Mouse (Mus musculus): ENCODE results near the gene Gm8127. TPM values are rescaled to one million over a fixed set of nuclear protein-coding genes. Genes with fewer than 3 reads are reported as not detected.
"Not testable (repeated sequence)": the region's sequence is repeated elsewhere in the genome, so short reads cannot be mapped to it uniquely, and the experiment has no call there.

Gm8127 gene
- not detected in 2 replicates for polyA plus RNA-seq (2014; fragmentation: Nextera tagmentation; extraction: Ambion mirVana)

- H3K36me3 ChIP-seq (ENCODE audit: control insufficient read depth, insufficient read depth, low read length); H3K9me3 ChIP-seq (ENCODE audit: control insufficient read depth, low read length); H3K27ac ChIP-seq (ENCODE audit: low read depth, low read length); H3K9ac ChIP-seq (ENCODE audit: low read length); ATAC-seq (ENCODE audit: insufficient read depth, low FRiP score, low TSS enrichment); H3K4me2 ChIP-seq (ENCODE audit: low read depth); DNase-seq (ENCODE audit: low spot score); H3K27me3 ChIP-seq (ENCODE audit: control insufficient read depth, insufficient read depth, low read length); H3K4me1 ChIP-seq (ENCODE audit: control insufficient read depth, insufficient read depth, low read length); H3K4me3 ChIP-seq (ENCODE audit: low read depth, low read length): not testable (repeated sequence)
- WGBS = 83% methylated on average over 3 of the region's 3 CpGs
These were observed at the start of gene Gm8127 for GRCm38 (mm10) chr14:43293503-43293902. TSS of gene Gm8127 (minus strand) at chr14:43293832.

DNA sequence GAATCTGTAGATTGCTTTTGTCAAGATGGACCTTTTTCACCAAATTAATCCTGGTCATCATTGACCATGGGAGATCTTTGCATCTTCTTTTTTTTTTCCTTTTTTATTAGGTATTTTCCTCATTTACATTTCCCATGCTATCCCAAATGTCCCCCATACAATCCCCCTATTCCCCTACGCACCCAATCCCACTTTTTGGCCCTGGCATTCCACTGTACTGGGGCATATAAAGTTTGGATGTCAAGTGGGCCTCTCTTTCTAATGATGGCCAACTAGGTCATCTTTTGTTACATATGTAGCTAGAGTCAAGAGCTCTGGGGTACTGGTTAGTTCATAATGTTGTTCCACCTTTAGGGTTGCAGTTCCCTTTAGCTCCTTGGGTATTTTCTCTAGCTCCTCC is 44.0 kb upstream of the Gm8127 start:
- not testable (repeated sequence) for H3K36me3 ChIP-seq (ENCODE audit: control insufficient read depth, insufficient read depth, low read length); H3K9ac ChIP-seq (ENCODE audit: low read length); H3K4me1 ChIP-seq (ENCODE audit: control insufficient read depth, insufficient read depth, low read length); DNase-seq (ENCODE audit: low spot score); H3K4me3 ChIP-seq (ENCODE audit: low read depth, low read length); H3K27ac ChIP-seq (ENCODE audit: low read depth, low read length); ATAC-seq (ENCODE audit: insufficient read depth, low FRiP score, low TSS enrichment); H3K27me3 ChIP-seq (ENCODE audit: control insufficient read depth, insufficient read depth, low read length); H3K9me3 ChIP-seq (ENCODE audit: control insufficient read depth, low read length); H3K4me2 ChIP-seq (ENCODE audit: low read depth)
- 81% methylated on average over 1 of the region's 1 CpGs for WGBS

DNA sequence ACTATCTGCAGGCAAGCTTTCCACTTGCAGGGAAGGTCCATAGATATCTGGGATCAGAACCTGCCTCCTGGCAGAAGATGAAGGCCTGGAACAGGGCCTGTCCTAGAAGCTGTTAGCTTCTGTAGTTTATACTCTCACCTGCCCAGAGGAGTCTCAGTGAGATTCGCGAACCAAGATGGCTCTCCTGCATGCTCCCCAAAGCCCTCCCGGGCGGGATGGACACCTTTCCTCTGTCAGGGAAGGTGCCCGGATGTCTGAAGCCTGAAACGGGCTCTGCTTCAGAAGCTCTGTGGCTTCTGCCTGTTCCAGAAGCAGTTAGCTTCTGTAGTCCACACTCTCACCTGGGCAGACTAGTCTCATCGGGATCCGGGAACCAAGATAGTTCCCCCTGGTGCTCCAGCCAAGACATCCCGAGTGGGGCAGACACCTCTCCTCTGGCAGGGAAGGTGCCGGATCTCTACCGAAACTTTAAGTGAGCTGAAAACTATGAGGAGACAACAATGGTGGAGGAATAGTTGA is 37.8 kb upstream of the Gm8127 start:
- not testable (repeated sequence) for DNase-seq (ENCODE audit: low spot score); H3K4me2 ChIP-seq (ENCODE audit: low read depth); H3K9ac ChIP-seq (ENCODE audit: low read length); H3K4me1 ChIP-seq (ENCODE audit: control insufficient read depth, insufficient read depth, low read length); H3K36me3 ChIP-seq (ENCODE audit: control insufficient read depth, insufficient read depth, low read length); H3K27me3 ChIP-seq (ENCODE audit: control insufficient read depth, insufficient read depth, low read length); ATAC-seq (ENCODE audit: insufficient read depth, low FRiP score, low TSS enrichment); H3K9me3 ChIP-seq (ENCODE audit: control insufficient read depth, low read length); H3K27ac ChIP-seq (ENCODE audit: low read depth, low read length); H3K4me3 ChIP-seq (ENCODE audit: low read depth, low read length)
- 90% methylated on average over 9 of the region's 11 CpGs for WGBS

DNA sequence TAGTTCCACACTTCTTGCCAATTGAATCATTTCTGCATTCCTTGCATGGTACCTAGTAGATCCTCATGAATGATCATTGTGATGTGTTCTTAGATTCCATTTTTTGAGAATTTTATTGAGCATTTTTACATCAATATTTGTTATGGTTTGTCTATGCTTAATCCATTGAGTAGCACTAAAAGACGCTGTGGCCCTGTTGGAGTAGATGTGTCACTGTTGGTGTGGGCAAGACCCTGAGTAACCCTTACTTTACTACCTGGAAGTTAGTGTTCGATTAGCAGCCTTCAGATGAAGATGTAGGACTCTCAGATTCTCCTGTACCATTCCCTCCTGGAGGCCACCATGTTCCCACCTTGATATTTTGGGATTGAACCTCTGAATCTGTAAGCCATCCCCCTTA is 35.0 kb upstream of the Gm8127 start:
- not testable (repeated sequence) for H3K27me3 ChIP-seq (ENCODE audit: control insufficient read depth, insufficient read depth, low read length); H3K36me3 ChIP-seq (ENCODE audit: control insufficient read depth, insufficient read depth, low read length); H3K4me2 ChIP-seq (ENCODE audit: low read depth); H3K9me3 ChIP-seq (ENCODE audit: control insufficient read depth, low read length); H3K4me3 ChIP-seq (ENCODE audit: low read depth, low read length); H3K4me1 ChIP-seq (ENCODE audit: control insufficient read depth, insufficient read depth, low read length); H3K27ac ChIP-seq (ENCODE audit: low read depth, low read length); ATAC-seq (ENCODE audit: insufficient read depth, low FRiP score, low TSS enrichment); H3K9ac ChIP-seq (ENCODE audit: low read length); DNase-seq (ENCODE audit: low spot score)
- 83% methylated on average over 1 of the region's 2 CpGs for WGBS

- not testable (repeated sequence) for DNase-seq (ENCODE audit: low spot score)
These were observed 25.9 kb upstream of the Gm8127 start for GRCm38 (mm10) chr14:43319516-43319915.

GRCm38 (mm10) chr14:43278681-43279080 is 15.0 kb downstream of the Gm8127 start:
- ATAC-seq (ENCODE audit: insufficient read depth, low FRiP score, low TSS enrichment); H3K4me3 ChIP-seq (ENCODE audit: low read depth, low read length); DNase-seq (ENCODE audit: low spot score); H3K36me3 ChIP-seq (ENCODE audit: control insufficient read depth, insufficient read depth, low read length); H3K27me3 ChIP-seq (ENCODE audit: control insufficient read depth, insufficient read depth, low read length); H3K9ac ChIP-seq (ENCODE audit: low read length); H3K9me3 ChIP-seq (ENCODE audit: control insufficient read depth, low read length); H3K27ac ChIP-seq (ENCODE audit: low read depth, low read length); H3K4me1 ChIP-seq (ENCODE audit: control insufficient read depth, insufficient read depth, low read length); H3K4me2 ChIP-seq (ENCODE audit: low read depth): not testable (repeated sequence)
- WGBS = 95% methylated on average over 3 of the region's 3 CpGs

More at GRCm38 (mm10) chr14:43319516-43319915, 25.9 kb upstream of the Gm8127 start:
- not testable (repeated sequence) for ATAC-seq (ENCODE audit: insufficient read depth, low FRiP score, low TSS enrichment); H3K4me1 ChIP-seq (ENCODE audit: control insufficient read depth, insufficient read depth, low read length); H3K36me3 ChIP-seq (ENCODE audit: control insufficient read depth, insufficient read depth, low read length); H3K27ac ChIP-seq (ENCODE audit: low read depth, low read length); H3K27me3 ChIP-seq (ENCODE audit: control insufficient read depth, insufficient read depth, low read length); H3K9ac ChIP-seq (ENCODE audit: low read length); H3K4me3 ChIP-seq (ENCODE audit: low read depth, low read length); H3K9me3 ChIP-seq (ENCODE audit: control insufficient read depth, low read length); H3K4me2 ChIP-seq (ENCODE audit: low read depth)

DNA sequence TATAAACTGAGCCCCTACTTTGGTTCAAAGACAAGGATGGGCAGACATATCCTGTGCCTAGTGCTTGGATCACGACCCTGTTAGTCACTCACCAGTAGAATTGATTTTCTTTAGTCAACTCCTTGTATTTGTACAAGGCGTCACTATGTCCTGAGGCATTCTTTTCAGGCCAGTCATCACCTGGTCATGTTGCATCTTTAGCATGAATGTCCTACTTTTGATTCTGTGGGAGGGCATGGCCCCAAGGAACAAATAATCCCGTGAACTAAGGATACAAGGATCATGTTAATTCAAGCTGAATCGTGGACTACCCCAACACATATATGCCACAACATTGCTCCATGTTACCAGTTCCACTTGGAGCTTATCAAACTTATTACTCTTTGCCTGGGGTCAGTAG is 15.5 kb downstream of the Gm8127 start:
- not testable (repeated sequence) for DNase-seq (ENCODE audit: low spot score); H3K36me3 ChIP-seq (ENCODE audit: control insufficient read depth, insufficient read depth, low read length); ATAC-seq (ENCODE audit: insufficient read depth, low FRiP score, low TSS enrichment); H3K9me3 ChIP-seq (ENCODE audit: control insufficient read depth, low read length); H3K27me3 ChIP-seq (ENCODE audit: control insufficient read depth, insufficient read depth, low read length); H3K4me2 ChIP-seq (ENCODE audit: low read depth); H3K9ac ChIP-seq (ENCODE audit: low read length); H3K27ac ChIP-seq (ENCODE audit: low read depth, low read length); H3K4me1 ChIP-seq (ENCODE audit: control insufficient read depth, insufficient read depth, low read length); H3K4me3 ChIP-seq (ENCODE audit: low read depth, low read length)
- 77% methylated on average over 4 of the region's 4 CpGs for WGBS

DNA sequence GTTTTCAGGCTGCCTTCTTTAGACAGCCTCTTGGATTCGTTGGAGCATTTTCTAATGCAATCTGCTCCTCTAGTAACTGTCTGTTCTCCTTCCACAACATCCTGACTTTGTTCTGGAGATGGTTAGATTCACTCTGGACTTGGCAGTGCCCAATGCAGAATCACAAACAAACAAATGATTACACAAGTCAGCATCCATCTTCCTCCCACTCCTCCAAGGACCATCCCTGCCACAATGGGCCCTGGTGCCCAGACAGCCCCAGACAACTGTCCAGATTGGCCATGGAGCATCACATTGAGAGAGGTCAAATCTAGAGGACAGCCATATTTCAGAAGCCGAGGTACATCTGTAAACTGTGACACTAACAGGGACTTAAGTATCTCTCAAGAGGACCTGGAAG is 16.2 kb downstream of the Gm8127 start:
- H3K4me2 ChIP-seq (ENCODE audit: low read depth); H3K9me3 ChIP-seq (ENCODE audit: control insufficient read depth, low read length); H3K9ac ChIP-seq (ENCODE audit: low read length); H3K4me1 ChIP-seq (ENCODE audit: control insufficient read depth, insufficient read depth, low read length); H3K27ac ChIP-seq (ENCODE audit: low read depth, low read length); ATAC-seq (ENCODE audit: insufficient read depth, low FRiP score, low TSS enrichment); DNase-seq (ENCODE audit: low spot score); H3K4me3 ChIP-seq (ENCODE audit: low read depth, low read length); H3K36me3 ChIP-seq (ENCODE audit: control insufficient read depth, insufficient read depth, low read length); H3K27me3 ChIP-seq (ENCODE audit: control insufficient read depth, insufficient read depth, low read length): not testable (repeated sequence)
- WGBS = 73% methylated on average over 2 of the region's 2 CpGs

DNA sequence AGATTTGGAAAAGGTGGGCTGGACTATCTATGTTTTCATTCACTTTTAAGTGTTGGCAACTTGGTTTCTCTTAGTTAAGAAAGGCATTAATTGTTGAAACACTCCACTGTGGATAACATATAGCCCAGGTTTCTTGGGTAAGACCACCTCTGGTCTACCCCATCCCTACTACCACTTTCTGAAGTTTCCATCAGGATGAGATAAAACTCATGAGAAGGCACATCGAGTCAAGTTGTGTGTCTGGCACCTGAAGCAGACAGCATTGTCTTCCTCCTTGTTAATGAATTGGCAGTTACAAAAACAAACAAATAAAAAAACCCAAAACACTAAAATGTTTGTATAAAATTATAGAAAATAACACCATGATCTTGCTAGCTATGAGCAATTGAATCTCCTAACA is 17.9 kb downstream of the Gm8127 start:
- WGBS = 88% methylated on average over 1 of the region's 1 CpGs
- H3K9me3 ChIP-seq (ENCODE audit: control insufficient read depth, low read length); H3K4me2 ChIP-seq (ENCODE audit: low read depth); H3K36me3 ChIP-seq (ENCODE audit: control insufficient read depth, insufficient read depth, low read length); H3K4me3 ChIP-seq (ENCODE audit: low read depth, low read length); ATAC-seq (ENCODE audit: insufficient read depth, low FRiP score, low TSS enrichment); H3K27ac ChIP-seq (ENCODE audit: low read depth, low read length); DNase-seq (ENCODE audit: low spot score); H3K27me3 ChIP-seq (ENCODE audit: control insufficient read depth, insufficient read depth, low read length); H3K9ac ChIP-seq (ENCODE audit: low read length); H3K4me1 ChIP-seq (ENCODE audit: control insufficient read depth, insufficient read depth, low read length): not testable (repeated sequence)
